Mouse (Mus musculus) embryo, embryonic 10.5 days (tissue): ENCODE measurements around the gene Olfr283.
"Not testable (repeated sequence)": the region's sequence is repeated elsewhere in the genome, so short reads cannot be mapped to it uniquely, and the experiment has no call there.

Source experiments
- DNase-seq: peaks from one replicate; pipeline ENCODE4 v3.0.0-alpha.2; 2015; ENCODE audit warnings: low spot score

The Olfr283 gene

GRCm38 (mm10) chr15:98380846-98381245 lies at the start of gene Olfr283:
Gene Olfr283, minus strand, starts transcription at chr15:98380946.
- DNase-seq = no peak

GRCm38 (mm10) chr15:98425188-98425587 lies 44.4 kb upstream of the Olfr283 start:
- no peak for DNase-seq

DNA sequence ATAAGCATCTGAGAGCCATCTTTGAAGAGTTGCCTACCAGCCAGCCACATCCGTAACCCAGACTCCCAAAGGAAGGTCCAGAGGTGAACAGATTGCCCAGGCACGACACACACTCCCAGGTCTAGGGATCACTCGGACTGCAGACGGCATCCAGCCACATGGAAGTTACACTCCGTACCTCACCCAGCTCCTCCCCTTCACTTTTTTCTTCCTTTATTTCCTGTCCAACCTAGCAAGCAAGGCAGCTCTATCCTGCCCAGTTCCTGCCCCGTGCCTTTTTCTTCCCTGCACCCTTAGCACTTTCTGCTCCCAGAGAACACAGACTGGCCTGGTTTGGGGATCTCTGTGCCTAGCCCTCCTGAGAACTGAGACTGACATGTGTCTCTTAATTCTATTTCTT lies 44.0 kb upstream of the Olfr283 start:
- no peak for DNase-seq

GRCm38 (mm10) chr15:98424326-98424725 lies 43.6 kb upstream of the Olfr283 start:
- DNase-seq = peak; percentile 22

DNA sequence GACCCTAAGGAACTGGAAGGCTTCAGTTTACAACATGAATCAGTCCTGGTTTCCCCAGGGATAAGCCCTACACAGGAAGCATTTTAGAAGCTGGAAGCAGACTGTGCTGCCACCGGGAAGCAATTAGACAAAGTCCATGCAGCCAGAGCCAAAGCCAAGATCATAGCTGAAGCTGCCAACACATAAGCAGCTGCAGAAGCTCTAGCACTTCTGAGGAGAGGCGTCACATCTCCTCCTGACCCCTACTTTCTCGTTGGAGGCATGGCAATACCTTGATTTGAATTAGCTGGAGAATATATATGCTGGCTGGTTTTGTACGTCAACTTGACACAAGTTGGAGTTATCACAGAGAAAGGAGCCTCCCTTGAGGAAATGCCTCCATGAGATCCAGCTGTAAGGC lies 40.2 kb upstream of the Olfr283 start:
- DNase-seq = no peak

DNA sequence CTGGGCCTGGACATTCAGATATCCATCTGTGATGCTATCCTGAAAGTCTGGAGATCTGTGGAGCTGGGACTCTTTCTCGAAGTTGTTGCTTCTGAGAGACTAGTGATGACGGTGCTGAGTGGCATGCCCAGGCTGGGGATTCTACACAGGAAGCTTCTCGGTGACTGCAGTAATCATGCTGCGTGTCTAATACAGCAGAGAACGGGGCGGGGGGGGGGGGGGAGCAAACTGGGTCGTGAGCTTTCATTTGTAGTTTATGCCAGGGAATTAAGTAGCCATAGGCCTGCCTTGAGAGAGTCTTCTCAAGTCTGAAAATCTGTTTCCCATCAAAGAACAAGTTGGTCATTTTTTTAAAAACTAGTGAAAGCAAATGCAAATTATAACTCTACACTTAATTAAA lies 37.4 kb upstream of the Olfr283 start:
- DNase-seq = no peak

DNA sequence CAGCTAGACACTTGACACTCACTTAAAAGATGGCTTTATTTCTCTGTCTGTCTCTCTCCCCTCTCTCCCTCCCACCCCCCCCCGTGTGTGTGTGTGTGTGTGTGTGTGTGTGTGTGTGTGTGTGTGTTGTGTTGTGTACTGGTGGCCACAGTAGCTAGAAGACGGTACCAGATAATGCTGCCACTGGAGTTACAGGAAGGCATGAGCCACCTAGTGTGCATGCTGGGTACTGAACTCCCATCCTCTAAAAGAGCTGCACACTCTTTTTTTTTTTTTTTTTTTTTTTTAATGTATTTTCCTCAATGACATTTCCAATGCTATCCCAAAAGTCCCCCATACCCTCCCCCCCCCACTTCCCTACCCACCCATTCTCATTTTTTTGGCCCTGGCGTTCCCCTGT lies 36.5 kb upstream of the Olfr283 start:
- DNase-seq = peak; percentile 34

- not testable (repeated sequence) for DNase-seq
Observed at GRCm38 (mm10) chr15:98416802-98417201, 36.1 kb upstream of the Olfr283 start.

- no peak for DNase-seq
Observed at GRCm38 (mm10) chr15:98415996-98416395, 35.2 kb upstream of the Olfr283 start.

DNA sequence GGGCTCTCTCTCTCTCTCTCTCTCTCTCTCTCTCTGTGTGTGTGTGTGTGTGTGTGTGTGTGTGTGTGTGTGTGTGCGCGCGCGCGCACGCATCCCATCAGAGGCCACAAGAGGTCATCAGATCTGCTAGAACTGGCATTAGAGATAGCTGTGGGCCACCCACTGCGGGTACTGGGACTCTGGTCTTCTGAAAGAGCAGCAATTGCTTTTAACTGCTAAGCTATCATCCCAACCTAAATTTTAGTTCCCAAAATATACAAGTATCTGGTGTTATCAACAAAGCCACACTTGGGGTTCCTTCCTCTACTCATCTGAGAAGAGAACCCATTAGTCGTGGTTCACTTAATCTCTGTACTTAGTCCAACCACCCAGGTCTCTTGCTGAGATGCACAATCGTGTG lies 29.5 kb upstream of the Olfr283 start:
- DNase-seq = no peak

GRCm38 (mm10) chr15:98409635-98410034 lies 28.9 kb upstream of the Olfr283 start:
- DNase-seq = no peak

DNA sequence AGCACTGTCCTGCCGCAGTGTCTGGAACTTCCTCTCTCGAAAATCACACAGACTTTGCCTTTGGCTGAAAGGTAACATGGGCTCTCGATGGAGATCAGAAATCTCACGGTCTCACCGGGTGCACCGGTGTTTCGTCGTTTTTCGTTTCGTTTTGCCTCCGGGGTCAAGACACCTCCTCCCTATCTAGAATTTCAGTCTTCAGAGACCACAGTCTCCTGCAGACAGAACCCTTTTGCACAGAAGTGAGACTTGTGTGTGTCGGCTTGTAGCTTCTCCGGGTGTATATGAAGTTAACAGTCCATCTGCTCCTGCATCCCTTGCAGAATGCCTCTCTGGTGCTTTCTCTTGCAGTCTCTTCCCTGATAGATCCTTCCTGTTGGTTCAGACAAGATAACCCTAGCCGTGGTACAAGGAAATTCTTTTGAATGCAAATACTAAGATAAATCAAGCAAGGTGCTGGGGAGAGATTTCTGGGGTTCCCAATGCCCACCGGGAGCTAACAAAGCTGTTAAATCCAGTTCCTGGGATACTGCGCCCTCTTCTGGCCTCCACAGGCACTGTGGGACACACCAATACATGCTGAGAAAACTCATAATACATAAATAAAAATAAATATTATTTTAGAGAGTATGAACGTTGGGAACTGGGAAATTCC lies 27.8 kb upstream of the Olfr283 start:
- DNase-seq = peak; percentile 19

DNA sequence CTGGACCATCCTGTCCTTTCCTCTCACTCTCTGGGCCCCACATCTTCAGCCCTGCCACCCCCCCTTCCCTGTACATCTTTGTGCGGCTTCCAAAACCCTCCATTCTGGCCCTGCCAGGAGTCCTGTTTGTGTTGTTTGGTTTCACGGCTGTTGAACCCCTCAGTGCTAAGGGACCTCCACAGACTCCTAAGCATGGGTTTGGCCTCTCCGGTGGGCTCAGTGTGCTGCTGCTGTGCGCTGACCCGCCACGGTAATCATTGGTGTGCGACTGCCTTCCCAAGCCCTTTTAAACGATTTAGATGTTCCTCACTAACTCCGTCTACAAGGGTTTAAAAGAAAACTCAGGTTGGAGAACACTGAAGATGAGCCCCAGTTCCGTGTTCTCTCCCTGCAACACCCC lies 21.6 kb upstream of the Olfr283 start:
- DNase-seq = no peak

GRCm38 (mm10) chr15:98397136-98397535 lies 16.4 kb upstream of the Olfr283 start:
- no peak for DNase-seq

DNA sequence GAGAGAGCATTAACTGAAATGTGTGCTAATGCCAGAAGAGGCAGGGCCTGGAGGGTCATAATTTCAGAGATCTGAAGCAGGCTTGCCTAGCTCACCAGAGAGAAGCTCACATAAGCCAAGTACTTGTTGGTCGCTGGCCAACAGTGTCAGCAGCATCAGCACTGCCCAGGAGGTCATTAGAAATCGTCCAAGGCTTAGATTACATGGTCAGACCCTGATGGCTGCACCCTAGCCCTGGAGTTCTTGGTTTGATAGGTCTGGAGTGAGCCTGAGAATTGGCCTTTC lies 11.1 kb upstream of the Olfr283 start:
- no peak for DNase-seq

DNA sequence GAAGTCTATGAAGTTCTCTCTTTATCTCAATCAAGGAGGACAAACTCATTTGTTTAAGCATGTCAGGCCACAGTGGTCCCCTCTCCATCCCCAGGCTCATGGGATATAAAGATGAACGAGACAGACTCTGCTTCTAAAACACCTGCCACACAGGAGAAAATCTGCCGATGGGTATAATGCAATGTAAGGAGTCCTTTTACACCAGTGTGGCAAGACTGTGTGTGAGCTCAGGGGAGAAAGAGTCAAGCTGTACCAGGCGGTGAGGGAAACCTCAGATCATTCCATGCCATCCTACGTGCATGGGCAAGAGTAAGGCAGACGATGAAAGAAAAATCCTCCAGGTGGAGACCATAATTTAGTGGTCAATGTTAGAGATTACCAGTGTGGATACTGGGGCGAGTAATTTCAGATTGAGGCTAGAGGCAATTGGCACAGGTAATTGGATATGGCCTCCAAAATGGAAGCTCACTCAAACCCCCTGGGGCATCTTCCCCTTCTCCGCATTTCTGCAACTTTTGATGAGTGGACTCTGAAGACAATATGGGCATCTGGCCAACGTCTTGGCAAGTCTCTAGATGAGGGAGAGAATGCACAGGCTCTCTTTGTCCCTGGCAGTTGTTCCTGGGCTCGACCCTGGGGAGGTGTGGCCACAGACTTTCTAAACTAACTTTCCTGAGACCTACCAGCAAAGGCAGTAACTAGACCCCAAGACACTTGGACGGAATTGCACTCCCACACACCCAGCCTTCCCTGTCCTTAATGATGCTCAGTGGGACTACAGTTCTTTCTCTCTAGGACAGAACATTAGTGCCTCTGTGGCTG lies 10.5 kb upstream of the Olfr283 start:
- no peak for DNase-seq

DNA sequence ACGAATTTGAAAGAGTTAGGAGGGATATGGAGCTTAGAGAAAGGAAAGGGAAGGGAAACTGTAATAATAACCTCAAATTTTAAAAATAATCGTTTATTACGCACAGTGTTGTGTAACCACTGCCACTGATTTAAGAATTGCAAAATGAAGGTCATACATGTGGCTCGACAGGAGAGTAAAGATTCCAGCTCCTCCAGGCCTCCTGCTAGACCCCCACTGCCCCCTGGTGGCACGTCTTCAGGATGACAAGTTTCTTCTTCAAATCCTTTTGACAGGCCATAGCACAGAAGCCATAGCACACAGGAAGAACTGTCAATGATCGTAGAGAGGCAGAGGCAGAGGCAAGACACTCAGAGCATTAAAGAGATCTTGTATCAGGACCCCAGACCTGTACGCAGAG lies 9.1 kb upstream of the Olfr283 start:
- peak; percentile 83 for DNase-seq

DNA sequence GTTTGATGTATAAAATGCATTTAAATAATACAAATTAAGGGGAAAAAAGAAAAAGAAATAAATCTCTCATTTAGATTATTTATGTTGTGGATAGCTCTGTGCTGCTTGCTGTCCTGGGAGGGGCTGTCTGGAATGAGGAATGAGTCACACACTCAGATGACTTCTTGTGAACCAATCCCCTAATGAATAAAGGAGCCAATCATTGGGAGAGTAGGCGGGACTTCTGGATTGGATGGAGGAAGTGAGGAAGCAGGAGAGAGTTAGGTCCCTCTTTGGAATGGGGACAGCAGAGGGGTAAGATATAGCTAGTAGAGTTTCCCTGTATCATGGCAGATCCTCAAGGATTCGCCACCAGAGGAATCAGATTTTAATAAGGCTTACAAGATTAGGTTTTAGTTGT lies 6.9 kb upstream of the Olfr283 start:
- DNase-seq = peak; percentile 36

- DNase-seq = no peak
Observed at GRCm38 (mm10) chr15:98378209-98378608, 2.5 kb downstream of the Olfr283 start.

- no peak for DNase-seq
Observed at GRCm38 (mm10) chr15:98340887-98341286, 39.9 kb downstream of the Olfr283 start, which contains the start of gene Olfr284. Gene Olfr284, minus strand, starts transcription at chr15:98340987.
